Mouse (Mus musculus) left cerebral cortex, postnatal 4 days (tissue): ENCODE data around the gene Ldoc1. TPM values are rescaled to one million over a fixed set of nuclear protein-coding genes. Genes with fewer than 3 reads are reported as not detected.
A peak's percentile ranks its signal among the peaks of the same experiment; 100 is the strongest.

Source experiments
- DNase-seq: peaks from one replicate; pipeline ENCODE4 v3.0.0-alpha.2; 2022
- intact Hi-C: fragments of 180-260 bp; cut with DNase I; formaldehyde crosslinking; loops from one replicate; pipeline ENCODE4 v1.15.1; 2025
- total RNA-seq, 2 experiments: library from RNA; stranded (reverse); gene quantifications; 2 replicates each; pipeline ENCODE4 v1.2.3; 2021

Gene Ldoc1
- 1 to 10 TPM; 5.6 to 6.2 TPM for total RNA-seq

GRCm38 (mm10) chrX:61709302-61710033, at the start of gene Ldoc1:
Gene Ldoc1 (plus strand): TSS chrX:61709497.
- DNase-seq: peak; percentile 3
- intact Hi-C loops: no loop called here

- DNase-seq: no peak
- intact Hi-C loops: no loop called here
Measured at GRCm38 (mm10) chrX:61710131-61710530, 834 bp downstream of the Ldoc1 start.

GRCm38 (mm10) chrX:61722281-61723028, 13.2 kb downstream of the Ldoc1 start:
- intact Hi-C loops: no loop called here
- peak; percentile 44 for DNase-seq

- peak; percentile 13 for DNase-seq
- intact Hi-C loops: no loop called here
Measured at GRCm38 (mm10) chrX:61723029-61723980, 14.0 kb downstream of the Ldoc1 start.

- intact Hi-C loops: no loop called here
Measured at GRCm38 (mm10) chrX:61727516-61728310, 18.4 kb downstream of the Ldoc1 start.

More at GRCm38 (mm10) chrX:61727516-61728310, 18.4 kb downstream of the Ldoc1 start:
- no peak for DNase-seq
